Mouse (Mus musculus) lung, adult 2 months (tissue): ENCODE measurements at regions not wholly inside any gene's neighbourhood (a gene's known extent, or its start where the extent isn't known, plus 50 kb on each side); places are given as distances from the start of the nearest gene placed in this dataset.

Source experiments
- CTCF ChIP-seq: fragments of 200-500 bp; IDR thresholded peaks from 2 replicates; pipeline ENCODE4 v1.5.1; 2011; ENCODE audit warnings: mild to moderate bottlenecking, low read length, control low read depth; ENCODE audit not compliant: insufficient read depth
- POLR2A ChIP-seq: fragments of 200-500 bp; IDR thresholded peaks from 2 replicates; pipeline ENCODE4 v1.6.1; 2011; ENCODE audit warnings: low read depth, mild to moderate bottlenecking, control low read depth, low read length, borderline replicate concordance; ENCODE audit errors: extremely low read depth

DNA sequence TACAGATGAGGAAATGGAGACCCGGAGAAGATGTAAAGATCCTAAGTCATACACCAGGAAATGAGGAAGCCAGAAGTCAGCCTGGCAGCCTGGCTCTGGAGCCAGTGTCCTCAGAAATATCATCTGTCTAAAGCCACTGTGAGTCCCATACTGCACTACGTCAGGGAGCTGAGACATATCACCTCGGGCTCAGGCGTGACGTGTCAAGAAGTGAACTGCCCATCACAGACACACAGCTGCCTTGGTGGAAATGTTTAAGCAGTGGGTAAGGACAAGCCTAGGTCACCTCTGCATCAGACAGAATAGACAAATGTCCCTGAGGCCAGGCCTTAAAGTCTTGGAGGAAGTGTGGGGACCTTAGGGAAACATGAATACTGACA is 88.0 kb upstream of the Zmiz1 start:
- TF ChIP-seq CTCF (no peak), POLR2A (no peak)
